Mouse (Mus musculus) embryonic fibroblast, embryonic 13.5 days (primary cell): ENCODE data around the gene Ppcdc. TPM values are rescaled to one million over a fixed set of nuclear protein-coding genes. Genes with fewer than 3 reads are reported as not detected.

ENCODE experiments used
- H3K27ac ChIP-seq: 2 replicates; pipeline ENCODE4 v1.5.1; 2012; ENCODE audit warnings: low read length, control low read depth, inconsistent platforms; ENCODE audit not compliant: insufficient read depth
- H3K4me1 ChIP-seq: 2 replicates; pipeline ENCODE4 v1.6.1; 2011; ENCODE audit warnings: low read length; ENCODE audit not compliant: control insufficient read depth, insufficient read depth
- H3K4me3 ChIP-seq: 2 replicates; pipeline ENCODE4 v1.5.1; 2011; ENCODE audit warnings: mild to moderate bottlenecking, control low read depth, low read length; ENCODE audit not compliant: insufficient read depth
- CTCF ChIP-seq: IDR thresholded peaks from 2 replicates; pipeline ENCODE4 v1.5.1; 2011; ENCODE audit warnings: mild to moderate bottlenecking, control low read depth, low read length, moderate library complexity, borderline replicate concordance; ENCODE audit not compliant: insufficient read depth
- POLR2A ChIP-seq: IDR thresholded peaks from 2 replicates; pipeline ENCODE4 v1.6.1; 2011; ENCODE audit warnings: low read depth, mild to moderate bottlenecking, control low read depth, low read length, moderate library complexity
- polyA plus RNA-seq: library from polyadenylated mRNA; stranded (reverse); fragments of >200 nt; gene quantifications from 2 replicates; pipeline ENCODE4 v1.2.4, GENCODE M21; 2011; ENCODE audit warnings: low read depth; ENCODE audit not compliant: missing spikeins, insufficient read length

The Ppcdc gene
- polyA plus RNA-seq, 1 experiment = 31.0 TPM

DNA sequence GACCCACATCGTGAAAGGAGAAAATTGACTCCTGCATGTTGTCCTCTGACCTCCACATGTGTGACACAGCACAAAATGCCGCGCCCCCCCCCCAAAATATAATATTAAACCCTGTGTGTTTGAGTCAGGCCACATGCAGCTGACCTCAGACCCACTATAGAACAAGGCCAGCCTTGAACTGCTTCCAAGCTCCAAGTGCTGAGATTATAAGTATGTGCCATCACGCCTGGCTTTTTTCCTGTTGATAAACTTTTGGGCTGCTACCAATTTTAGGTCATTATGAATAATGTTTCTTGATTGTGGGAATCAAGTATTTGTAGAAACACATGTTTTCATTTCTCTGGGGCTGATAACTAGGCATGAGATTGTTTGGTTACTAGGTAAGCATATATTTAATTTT, 53.0 kb downstream of the Ppcdc start:
- Histone ChIP-seq H3K4me1 (no peaks in the 10 kb centered on the region), H3K27ac (no peak overlapping the region), H3K4me3 (no peak overlapping the region)
- TF ChIP-seq CTCF (no peak), POLR2A (no peak)

DNA sequence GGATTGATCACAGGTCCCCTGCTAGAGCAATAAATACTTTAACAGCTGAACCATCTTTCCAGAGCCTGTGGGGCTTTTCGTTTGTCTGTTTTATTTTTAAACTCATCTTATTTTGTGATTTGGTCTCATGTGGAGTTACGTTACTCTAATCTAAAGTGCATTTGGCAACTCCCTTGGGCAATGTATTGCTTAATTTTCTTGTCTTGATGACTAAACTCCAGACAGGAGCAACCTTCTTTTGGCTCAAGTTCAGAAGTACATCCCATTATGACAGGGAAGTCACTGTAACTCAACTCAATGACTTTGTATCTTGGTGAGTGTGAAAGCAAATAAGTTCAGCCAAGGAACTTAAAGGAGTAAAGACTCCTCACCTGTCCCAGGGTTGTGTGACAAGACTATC, 55.3 kb downstream of the Ppcdc start:
- H3K4me3 ChIP-seq = no peak overlapping the region
- H3K27ac ChIP-seq = no peak overlapping the region
- H3K4me1 ChIP-seq = no peaks in the 10 kb centered on the region
- TF ChIP-seq POLR2A = no peak
- no peak for TF ChIP-seq CTCF

DNA sequence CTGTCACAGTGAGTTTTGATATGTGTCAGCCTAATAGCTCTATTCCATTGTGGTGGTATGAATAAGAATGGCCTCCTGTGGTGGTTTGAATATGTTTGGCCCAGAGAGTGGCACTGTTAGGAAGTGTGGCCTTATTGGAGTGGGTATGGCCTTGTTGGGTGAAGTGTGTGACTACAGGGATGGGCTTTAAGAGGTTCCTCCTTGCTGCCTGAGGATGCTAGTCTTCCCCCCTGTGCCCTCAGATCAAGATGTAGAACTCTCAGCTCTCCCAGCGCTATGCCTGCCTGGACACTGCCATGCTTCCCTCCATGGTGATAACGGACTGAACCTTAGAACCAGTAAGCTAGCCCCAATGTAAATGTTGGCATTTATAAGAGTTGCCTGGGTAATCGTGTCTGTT, 78.9 kb downstream of the Ppcdc start:
- Histone ChIP-seq H3K4me3 (no peak overlapping the region), H3K4me1 (no peaks in the 10 kb centered on the region), H3K27ac (no peak overlapping the region)
- TF ChIP-seq CTCF = no peak
- no peak for TF ChIP-seq POLR2A

DNA sequence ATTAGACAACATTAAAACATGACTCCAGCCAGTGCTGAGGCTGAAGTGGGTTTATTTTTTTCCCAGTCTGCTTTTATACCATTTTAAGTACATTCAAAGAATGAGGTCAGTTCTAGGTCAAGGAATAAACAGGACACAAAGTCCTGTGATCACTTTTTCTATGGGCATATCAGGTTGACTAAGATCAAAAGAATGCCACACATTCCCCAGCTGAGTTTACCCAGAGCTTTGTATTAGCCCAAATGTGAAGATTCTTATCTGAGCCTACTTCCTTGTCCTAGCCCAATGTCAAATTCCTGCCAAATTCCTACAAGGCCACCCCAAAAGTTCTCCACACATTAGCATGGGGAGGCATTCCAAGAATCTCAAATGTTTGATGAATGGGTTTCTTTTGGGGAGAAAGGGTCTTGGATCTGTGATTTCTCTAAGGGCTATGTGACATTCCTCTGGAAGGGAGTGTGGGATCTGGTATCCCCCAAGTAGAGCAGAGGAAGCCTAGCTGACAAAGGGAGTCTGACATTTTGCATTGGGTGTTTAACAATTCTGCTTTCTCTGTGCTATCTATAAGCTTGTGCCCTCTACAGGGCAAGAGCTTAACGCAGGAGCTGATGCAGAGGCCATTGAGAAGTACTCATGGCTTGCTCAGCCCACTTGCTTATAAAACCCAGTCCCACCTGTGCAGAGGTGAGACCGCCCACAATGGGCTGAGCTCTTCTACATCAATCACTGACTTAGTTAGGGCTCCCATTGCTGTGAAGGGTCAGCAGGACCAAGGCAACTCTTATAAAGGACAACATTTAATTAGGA, 85.3 kb downstream of the Ppcdc start:
- no peak for TF ChIP-seq CTCF
- TF ChIP-seq POLR2A = no peak
- Histone ChIP-seq H3K4me1 (no peaks in the 10 kb centered on the region), H3K27ac (no peak overlapping the region), H3K4me3 (no peak overlapping the region)

DNA sequence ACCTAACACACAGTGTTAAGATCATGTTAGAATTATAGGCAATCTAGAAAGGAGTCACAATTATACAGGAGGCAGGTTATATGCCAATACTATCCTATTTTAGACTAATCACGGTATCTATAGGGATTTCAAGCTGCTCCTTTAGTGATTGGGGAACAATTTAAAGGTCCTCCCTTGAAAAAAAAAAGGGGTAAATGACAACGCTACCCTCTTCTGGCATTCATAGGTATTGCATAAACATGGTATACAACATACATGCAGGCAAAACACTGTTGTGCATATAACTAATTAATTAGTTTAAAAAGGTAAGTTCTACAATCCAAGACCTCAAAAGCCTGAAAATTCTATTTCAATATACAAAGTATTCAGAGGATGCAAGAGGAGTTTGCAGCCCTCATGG, 88.6 kb downstream of the Ppcdc start:
- H3K4me1 ChIP-seq = no peaks in the 10 kb centered on the region
- TF ChIP-seq CTCF = no peak
- TF ChIP-seq POLR2A = no peak
- no peak overlapping the region for H3K4me3 ChIP-seq
- H3K27ac ChIP-seq = no peak overlapping the region

DNA sequence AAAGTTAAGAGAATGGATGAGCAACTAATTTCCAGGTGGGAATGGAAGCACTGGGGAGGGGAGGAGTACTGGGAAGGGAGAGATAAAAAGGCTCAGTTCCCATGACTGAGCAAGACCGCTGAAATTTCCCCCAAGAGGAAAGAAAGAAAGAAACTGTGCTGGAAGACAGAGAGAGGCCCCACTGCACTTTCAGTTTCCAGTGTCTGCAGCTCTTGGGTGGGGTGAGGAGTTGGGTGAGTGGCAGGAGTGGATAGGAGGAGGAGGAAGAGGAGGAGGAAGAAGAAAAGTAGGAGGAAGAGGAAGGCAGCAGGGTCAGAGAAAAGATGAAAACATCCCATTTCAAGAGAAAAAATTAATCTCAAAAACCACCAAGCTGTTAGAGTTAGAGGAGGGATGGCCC, 94.0 kb downstream of the Ppcdc start:
- TF ChIP-seq CTCF (no peak), POLR2A (no peak)
- Histone ChIP-seq H3K27ac (no peak overlapping the region), H3K4me1 (no peaks in the 10 kb centered on the region), H3K4me3 (no peak overlapping the region)

DNA sequence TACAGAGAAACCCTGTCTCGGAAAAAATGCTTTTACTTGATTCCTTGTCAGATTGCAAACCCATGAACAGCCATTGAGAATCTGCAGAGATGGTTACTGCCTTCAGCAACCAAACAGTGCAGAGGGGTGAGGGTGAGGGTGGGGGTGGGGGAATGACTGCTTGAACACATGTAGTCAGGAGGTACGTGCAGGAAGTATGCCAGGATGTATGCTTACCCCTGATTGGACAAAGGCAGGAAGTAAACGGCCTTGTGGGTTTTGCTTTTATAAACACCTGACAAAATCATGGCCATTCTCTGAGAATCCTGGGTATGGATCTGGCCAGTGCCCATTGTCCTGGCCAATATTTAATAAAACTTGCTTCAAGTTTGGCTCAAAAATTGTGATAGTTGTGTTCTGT, 96.2 kb downstream of the Ppcdc start:
- TF ChIP-seq CTCF = no peak
- TF ChIP-seq POLR2A = no peak
- Histone ChIP-seq H3K27ac (no peak overlapping the region), H3K4me1 (no peaks in the 10 kb centered on the region), H3K4me3 (no peak overlapping the region)

DNA sequence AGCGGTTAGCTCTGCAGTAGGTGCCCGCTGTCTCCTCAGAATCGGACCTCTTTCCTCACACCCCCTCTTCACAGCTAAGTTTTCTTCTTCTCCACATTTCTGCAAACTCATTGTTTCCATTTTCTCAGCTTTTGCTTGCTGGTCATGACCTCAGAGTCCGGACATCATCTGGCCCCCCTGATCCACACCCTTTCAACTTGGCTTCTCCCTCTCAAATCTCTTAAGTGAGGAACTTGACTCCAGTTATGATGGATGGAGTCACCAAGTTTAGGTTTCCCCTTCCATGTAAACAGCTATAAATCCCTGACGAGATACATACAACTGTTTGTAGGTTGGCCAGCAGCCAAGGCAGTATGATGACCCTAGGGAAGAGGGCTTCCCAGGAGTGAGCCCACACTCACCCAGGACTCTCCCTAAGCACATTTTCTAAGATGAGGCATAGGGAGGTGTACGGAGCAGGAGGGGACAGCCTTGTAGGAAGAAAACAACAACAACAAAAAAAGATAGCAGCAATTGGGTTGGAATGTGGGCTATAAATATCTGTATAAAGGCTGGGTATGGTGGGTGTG, 96.9 kb downstream of the Ppcdc start:
- Histone ChIP-seq H3K27ac (no peak overlapping the region), H3K4me3 (no peak overlapping the region), H3K4me1 (no peaks in the 10 kb centered on the region)
- no peak for TF ChIP-seq POLR2A
- no peak for TF ChIP-seq CTCF

DNA sequence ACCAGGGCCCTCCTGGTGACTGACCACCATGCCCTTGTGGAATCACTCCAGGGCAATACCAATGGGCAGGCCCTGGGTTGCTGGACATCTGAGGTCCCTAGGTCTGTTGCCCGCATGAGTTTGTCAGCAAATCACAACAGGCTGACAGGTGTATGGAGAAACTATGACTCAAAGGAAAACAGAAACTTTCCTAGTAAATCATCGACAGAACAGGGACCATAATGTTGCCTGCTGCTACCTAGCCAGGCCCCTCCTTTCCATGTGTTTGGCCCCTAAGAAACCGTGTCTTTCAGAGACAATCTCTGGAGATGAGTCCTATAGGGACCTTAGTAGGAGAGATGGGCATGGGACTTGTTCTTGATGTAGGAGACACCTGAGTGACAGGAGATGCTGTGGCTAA, 97.7 kb downstream of the Ppcdc start:
- H3K27ac ChIP-seq = no peak overlapping the region
- no peaks in the 10 kb centered on the region for H3K4me1 ChIP-seq
- TF ChIP-seq POLR2A = no peak
- TF ChIP-seq CTCF = no peak
- no peak overlapping the region for H3K4me3 ChIP-seq

DNA sequence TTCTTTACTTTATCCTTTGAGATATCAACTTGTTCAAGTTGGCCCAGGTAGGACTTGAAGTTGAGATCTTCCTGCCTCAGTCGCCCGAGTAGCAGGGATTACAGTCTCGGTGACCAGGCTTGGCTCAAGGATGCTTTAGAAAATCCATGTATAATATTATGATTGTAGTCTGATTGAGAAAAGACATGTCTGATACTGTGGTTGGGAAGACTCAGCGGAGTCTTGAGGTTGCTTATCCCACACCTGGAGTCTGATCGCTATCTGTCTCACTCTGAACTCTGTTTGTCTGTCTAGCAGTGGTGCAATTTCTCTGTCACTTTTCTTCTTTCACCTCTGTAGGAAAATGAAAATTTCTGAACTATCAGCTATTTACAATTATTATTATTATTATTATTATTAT, 99.6 kb downstream of the Ppcdc start:
- no peak overlapping the region for H3K27ac ChIP-seq
- no peak overlapping the region for H3K4me3 ChIP-seq
- H3K4me1 ChIP-seq = no peaks in the 10 kb centered on the region
- TF ChIP-seq POLR2A (no peak), CTCF (no peak)
